9 mouse cellular contexts compared by ENCODE assay signal in genomic region chr15:25144228-25144627, GRCm38 (mm10).
DNase-seq lines count a peak whose midpoint lies in the region; ATAC-seq and TF ChIP-seq lines count a peak whose summit lies in the region.
"Had no signal": no experiment of that assay in that cellular context is flagged by ENCODE, and none has a peak within 500 bp of the region (broad histone marks: within the 10 kb centered on the region; RNA-seq: fewer than 3 reads in every experiment).

No protein-coding gene starts in this region.

- 84% methylated on average over 1 of the region's 1 CpGs for WGBS in stomach, postnatal 0 days
- 96% methylated on average over 1 of the region's 1 CpGs for WGBS in neural tube, embryonic 15.5 days

- H3K4me1 ChIP-seq in stomach, postnatal 0 days (replicated peaks; ENCODE audit: control insufficient read depth, insufficient read depth): no peaks in the 10 kb centered on the region
- peaks cover 7% of the 10 kb centered on the region; the same call in 1 of the 2 replicates for H3K4me1 ChIP-seq in neural tube, embryonic 15.5 days
- H3K4me1 ChIP-seq: heart, embryonic 15.5 days had no signal

- intact Hi-C loops in left cerebral cortex, adult 2 months (cut with DNase I): loop anchor here (2.0 kb wide), 1 partner anchor 271 kb away; no protein-coding TSS in a partner anchor
- intact Hi-C loops in heart, postnatal 10 days (cut with DNase I): no loop called here

- ATAC-seq in CD4-positive, CD25-positive, alpha-beta regulatory T cell, adult 4 months: peak; percentile 39
- ATAC-seq in stomach, postnatal 0 days (ENCODE audit: low FRiP score, low TSS enrichment): no peak
- ATAC-seq in neural tube, embryonic 15.5 days (ENCODE audit: low FRiP score): no peak

- DNase-seq in left cerebral cortex, adult 2 months (ENCODE audit: extremely low spot score in 1 of 2, low spot score in 2 of 2): no peak
- no peak for DNase-seq in left cerebral cortex, adult 11 months (ENCODE audit: low spot score)
- DNase-seq in R1 (ENCODE audit: low read depth, low spot score): peak; percentile 70
- no peak for DNase-seq in stomach, postnatal 0 days (ENCODE audit: low spot score)
- DNase-seq in heart, postnatal 10 days: no peak

- H3K4me3 ChIP-seq in left cerebral cortex, adult 2 months: no peak overlapping the region
- H3K4me3 ChIP-seq in stomach, postnatal 0 days (ENCODE audit: low read depth, low read length): no peak overlapping the region
- no peak overlapping the region for H3K4me3 ChIP-seq in neural tube, embryonic 15.5 days (replicated peaks)
- H3K4me3 ChIP-seq: heart, embryonic 15.5 days had no signal

- no peak for TF ChIP-seq EP300 in stomach, postnatal 0 days (optimal IDR thresholded peaks at IDR 0.05)

- TF ChIP-seq CTCF in left cerebral cortex, adult 2 months (IDR thresholded peaks at IDR 0.05): peak; percentile 10
- TF ChIP-seq CTCF in stomach, postnatal 0 days (IDR thresholded peaks at IDR 0.05; ENCODE audit: low read depth): peak; percentile 38; the same call in 1 of the 2 replicates

- H3K9ac ChIP-seq in stomach, postnatal 0 days (ENCODE audit: low read length): no peak overlapping the region
- H3K9ac ChIP-seq in neural tube, embryonic 15.5 days (replicated peaks): no peak overlapping the region
- H3K9ac ChIP-seq: heart, embryonic 15.5 days had no signal

- no peak overlapping the region for H3K4me2 ChIP-seq in stomach, postnatal 0 days (replicated peaks; ENCODE audit: low read depth)
- H3K4me2 ChIP-seq in neural tube, embryonic 15.5 days: no peak overlapping the region
- H3K4me2 ChIP-seq: heart, embryonic 15.5 days had no signal

- no peaks in the 10 kb centered on the region for H3K9me3 ChIP-seq in stomach, postnatal 0 days (ENCODE audit: control insufficient read depth, low read length)
- no peaks in the 10 kb centered on the region for H3K9me3 ChIP-seq in neural tube, embryonic 15.5 days (replicated peaks)
- H3K9me3 ChIP-seq: heart, embryonic 15.5 days had no signal

- H3K27ac ChIP-seq in left cerebral cortex, adult 2 months: no peak overlapping the region
- H3K27ac ChIP-seq in stomach, postnatal 0 days (replicated peaks): no peak overlapping the region
- no peak overlapping the region for H3K27ac ChIP-seq in neural tube, embryonic 15.5 days (replicated peaks)
- H3K27ac ChIP-seq: heart, embryonic 15.5 days; macrophage had no signal

- no peaks in the 10 kb centered on the region for H3K36me3 ChIP-seq in stomach, postnatal 0 days (ENCODE audit: control insufficient read depth, insufficient read depth, low read length)
- H3K36me3 ChIP-seq in neural tube, embryonic 15.5 days: no peaks in the 10 kb centered on the region
- H3K36me3 ChIP-seq: heart, embryonic 15.5 days had no signal

- H3K27me3 ChIP-seq in stomach, postnatal 0 days (ENCODE audit: control insufficient read depth, insufficient read depth, low read length): no peaks in the 10 kb centered on the region
- H3K27me3 ChIP-seq in neural tube, embryonic 15.5 days (replicated peaks): no peaks in the 10 kb centered on the region
- H3K27me3 ChIP-seq: heart, embryonic 15.5 days had no signal
